Mouse (Mus musculus) embryonic facial prominence, embryonic 11.5 days (tissue): ENCODE measurements around the gene AC124108.1. TPM values are rescaled to one million over a fixed set of nuclear protein-coding genes. Genes with fewer than 3 reads are reported as not detected.

ENCODE experiments used
- ATAC-seq: fragments of 200-750 bp; cut with Nextera tagmentation; replicated peaks from 2 replicates; pipeline ENCODE4 v1.8.0; 2017; ENCODE audit warnings: low read depth; ENCODE audit not compliant: insufficient number of reproducible peaks, low FRiP score, low TSS enrichment
- DNase-seq: peaks from one replicate; pipeline ENCODE4 v3.0.0-alpha.2; 2015; ENCODE audit warnings: low spot score
- H3K27ac ChIP-seq: fragments of 300-500 bp; sonication (generic); replicated peaks from 2 replicates; pipeline ENCODE4 v1.5.1; 2014; ENCODE audit warnings: mild to moderate bottlenecking, low read depth, low read length, control low read depth
- H3K27me3 ChIP-seq: fragments of 300-500 bp; sonication (generic); 2 replicates; pipeline ENCODE4 v1.6.1; 2014; ENCODE audit warnings: mild to moderate bottlenecking, low read length, moderate library complexity, mixed read lengths; ENCODE audit not compliant: control insufficient read depth, insufficient read depth
- H3K36me3 ChIP-seq: fragments of 300-500 bp; sonication (generic); replicated peaks from 2 replicates; pipeline ENCODE4 v1.6.1; 2014; ENCODE audit warnings: low read depth, mild to moderate bottlenecking, low read length, moderate library complexity, mixed read lengths; ENCODE audit not compliant: control insufficient read depth, insufficient read depth
- H3K4me1 ChIP-seq: fragments of 300-500 bp; sonication (generic); 2 replicates; pipeline ENCODE4 v1.6.1; 2014; ENCODE audit warnings: low read length, mixed read lengths; ENCODE audit not compliant: control insufficient read depth, insufficient read depth
- H3K4me2 ChIP-seq: fragments of 300-500 bp; sonication (generic); 2 replicates; pipeline ENCODE4 v1.6.1; 2014; ENCODE audit warnings: low read depth, mild to moderate bottlenecking, control low read depth, low read length, moderate library complexity
- H3K4me3 ChIP-seq: fragments of 300-500 bp; sonication (generic); 2 replicates; pipeline ENCODE4 v1.5.1; 2014; ENCODE audit warnings: low read depth, low read length, control low read depth
- H3K9ac ChIP-seq: fragments of 300-500 bp; sonication (generic); replicated peaks from 2 replicates; pipeline ENCODE4 v1.6.1; 2014; ENCODE audit warnings: mild to moderate bottlenecking, control low read depth, low read length
- H3K9me3 ChIP-seq: fragments of 300-500 bp; sonication (generic); replicated peaks from 2 replicates; pipeline ENCODE4 v1.6.1; 2016; ENCODE audit warnings: mild to moderate bottlenecking, low read length, inconsistent platforms, mixed read lengths; ENCODE audit not compliant: control insufficient read depth
- WGBS: fragments of 180-500 bp; shearing (Covaris S2); extraction: QIAGEN DNeasy Blood & Tissue Kit; methylation state at CpG from one replicate; pipeline ENCODE4 v1.1.7; 2014; 5-methylcytosine and 5-hydroxymethylcytosine counted together
- polyA plus RNA-seq: library from polyadenylated mRNA; unstranded; fragments of >200 nt; fragmentation: Nextera tagmentation; extraction: Ambion mirVana; gene quantifications from 2 replicates; pipeline ENCODE4 v1.2.1, GENCODE M21; 2014

AC124108.1 gene
- polyA plus RNA-seq, 1 experiment from 2014 or later, result 0.65 TPM

- 53% methylated on average over 1 of the region's 1 CpGs for WGBS
These were observed 41.1 kb upstream of the AC124108.1 start for GRCm38 (mm10) chr1:132150171-132150570.

GRCm38 (mm10) chr1:132150817-132151601 is 40.2 kb upstream of the AC124108.1 start:
- H3K9ac ChIP-seq, result no peak overlapping the region
- 72% methylated on average over 15 of the region's 15 CpGs for WGBS
- H3K27me3 ChIP-seq, result no peaks in the 10 kb centered on the region
- H3K27ac ChIP-seq, result no peak overlapping the region
- ATAC-seq, result no peak
- no peaks in the 10 kb centered on the region for H3K9me3 ChIP-seq
- no peak for DNase-seq
- no peaks in the 10 kb centered on the region; the same call in 1 of the 2 replicates for H3K4me1 ChIP-seq
- H3K4me3 ChIP-seq, result no peak overlapping the region
- H3K4me2 ChIP-seq, result no peak overlapping the region
- H3K36me3 ChIP-seq, result no peaks in the 10 kb centered on the region

More at GRCm38 (mm10) chr1:132150171-132150570, 41.1 kb upstream of the AC124108.1 start:
- Histone ChIP-seq H3K27ac (no peak overlapping the region), H3K9ac (no peak overlapping the region), H3K27me3 (no peaks in the 10 kb centered on the region), H3K36me3 (no peaks in the 10 kb centered on the region), H3K4me2 (no peak overlapping the region), H3K4me1 (no peaks in the 10 kb centered on the region; the same call in 1 of the 2 replicates), H3K4me3 (no peak overlapping the region), H3K9me3 (no peaks in the 10 kb centered on the region)
- no peak for DNase-seq
- no peak for ATAC-seq

GRCm38 (mm10) chr1:132151908-132152307 is 39.3 kb upstream of the AC124108.1 start:
- H3K9ac ChIP-seq, result no peak overlapping the region
- no peaks in the 10 kb centered on the region; the same call in 1 of the 2 replicates for H3K4me1 ChIP-seq
- H3K4me2 ChIP-seq, result no peak overlapping the region
- no peaks in the 10 kb centered on the region for H3K27me3 ChIP-seq
- no peaks in the 10 kb centered on the region for H3K9me3 ChIP-seq
- DNase-seq, result no peak
- ATAC-seq, result no peak
- H3K27ac ChIP-seq, result no peak overlapping the region
- H3K36me3 ChIP-seq, result no peaks in the 10 kb centered on the region
- WGBS, result 62% methylated on average over 2 of the region's 2 CpGs
- H3K4me3 ChIP-seq, result no peak overlapping the region

GRCm38 (mm10) chr1:132153086-132153690 is 38.1 kb upstream of the AC124108.1 start:
- DNase-seq, result no peak
- no peak overlapping the region; the same call in 1 of the 2 replicates for H3K9ac ChIP-seq
- H3K27me3 ChIP-seq, result peaks cover 5% of the 10 kb centered on the region
- no peak for ATAC-seq
- WGBS, result 25% methylated on average over 15 of the region's 15 CpGs
- no peaks in the 10 kb centered on the region for H3K9me3 ChIP-seq
- H3K4me3 ChIP-seq, result no peak overlapping the region
- no peaks in the 10 kb centered on the region; the same call in 1 of the 2 replicates for H3K4me1 ChIP-seq
- no peaks in the 10 kb centered on the region for H3K36me3 ChIP-seq
- H3K4me2 ChIP-seq, result no peak overlapping the region
- no peak overlapping the region for H3K27ac ChIP-seq

GRCm38 (mm10) chr1:132153691-132154090 is 37.6 kb upstream of the AC124108.1 start:
- no peak overlapping the region; the same call in 1 of the 2 replicates for H3K9ac ChIP-seq
- WGBS, result 18% methylated on average over 8 of the region's 8 CpGs
- ATAC-seq, result no peak

GRCm38 (mm10) chr1:132155737-132156136 is 35.5 kb upstream of the AC124108.1 start:
- no peak overlapping the region for H3K4me3 ChIP-seq
- no peak overlapping the region for H3K9ac ChIP-seq
- no peak overlapping the region for H3K27ac ChIP-seq
- WGBS, result 10% methylated on average over 6 of the region's 6 CpGs
- H3K36me3 ChIP-seq, result no peaks in the 10 kb centered on the region
- ATAC-seq (0 out of 2 replicates have a peak, but pooled peaks have one; percentile 45), DNase-seq (peak; percentile 93)
- no peaks in the 10 kb centered on the region; the same call in 1 of the 2 replicates for H3K4me1 ChIP-seq
- H3K4me2 ChIP-seq, result no peak overlapping the region
- H3K27me3 ChIP-seq, result peaks cover 5% of the 10 kb centered on the region
- no peaks in the 10 kb centered on the region for H3K9me3 ChIP-seq

More at GRCm38 (mm10) chr1:132153691-132154090, 37.6 kb upstream of the AC124108.1 start:
- Histone ChIP-seq H3K4me1 (no peaks in the 10 kb centered on the region; the same call in 1 of the 2 replicates), H3K27me3 (peaks cover 5% of the 10 kb centered on the region), H3K4me3 (no peak overlapping the region), H3K9me3 (no peaks in the 10 kb centered on the region), H3K36me3 (no peaks in the 10 kb centered on the region), H3K27ac (no peak overlapping the region), H3K4me2 (no peak overlapping the region)
- no peak for DNase-seq

GRCm38 (mm10) chr1:132157016-132157781 is 34.1 kb upstream of the AC124108.1 start:
- DNase-seq, result peak; percentile 91
- Histone ChIP-seq H3K27ac (no peak overlapping the region), H3K36me3 (no peaks in the 10 kb centered on the region), H3K27me3 (peaks cover 5% of the 10 kb centered on the region), H3K4me1 (no peaks in the 10 kb centered on the region; the same call in 1 of the 2 replicates), H3K9me3 (no peaks in the 10 kb centered on the region), H3K4me2 (peak overlapping the region; percentile 25; the same call in 1 of the 2 replicates), H3K9ac (0 out of 2 replicates have a peak overlapping the region, but pooled peaks have one; percentile 13), H3K4me3 (no peak overlapping the region)
- WGBS, result 25% methylated on average over 14 of the region's 14 CpGs
- peak; percentile 76 for ATAC-seq
